Mouse (Mus musculus): Measurements from ENCODE around the gene Slc5a2. TPM values are rescaled to one million over a fixed set of nuclear protein-coding genes. Genes with fewer than 3 reads are reported as not detected.

The Slc5a2 gene
- polyA plus RNA-seq (2012; rRNA removed) = not detected in 2 replicates

- TF ChIP-seq POLR2A (IDR thresholded peaks at IDR 0.05; ENCODE audit: extremely low read depth, insufficient read depth, low read length) = no peak
- no peak for TF ChIP-seq CTCF (IDR thresholded peaks at IDR 0.05; ENCODE audit: extremely low read depth, insufficient read depth, low read length)
- no peaks in the 10 kb centered on the region for H3K4me1 ChIP-seq (ENCODE audit: control insufficient read depth, insufficient read depth, low read length)
- no peak within 1 kb of the TSS for H3K27ac ChIP-seq (ENCODE audit: insufficient read depth, low read length)
- H3K4me3 ChIP-seq (ENCODE audit: insufficient read depth, low read length) = no peak within 1 kb of the TSS
These were observed at the start of gene Slc5a2 for GRCm38 (mm10) chr7:128265411-128265810. Slc5a2 (plus strand) TSS chr7:128265657.

DNA sequence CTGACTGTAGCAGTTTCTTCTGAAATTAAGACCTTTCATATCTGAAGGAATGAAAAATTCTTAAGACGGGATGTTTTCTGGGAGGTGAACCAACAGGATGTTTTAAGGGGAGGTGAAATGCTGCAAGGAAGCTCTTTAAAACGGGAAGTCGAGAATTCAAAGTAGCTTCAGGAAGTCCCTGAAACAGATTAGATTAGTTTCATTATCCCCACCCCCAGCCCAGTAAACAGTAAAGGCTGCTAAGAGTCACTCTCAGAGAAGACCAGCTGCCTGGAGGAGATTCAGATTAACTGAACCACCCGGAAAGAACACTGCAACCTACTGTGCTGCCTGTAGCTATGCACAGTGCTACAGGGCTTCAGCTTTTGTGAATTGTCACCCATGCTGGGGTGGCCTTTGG lies 45.5 kb upstream of the Slc5a2 start:
- no peaks in the 10 kb centered on the region; the same call in 1 of the 2 replicates for H3K4me1 ChIP-seq (ENCODE audit: control insufficient read depth, insufficient read depth, low read length)
- TF ChIP-seq POLR2A (IDR thresholded peaks at IDR 0.05; ENCODE audit: extremely low read depth, insufficient read depth, low read length) (no peak), CTCF (IDR thresholded peaks at IDR 0.05; ENCODE audit: extremely low read depth, insufficient read depth, low read length) (no peak)
- H3K27ac ChIP-seq (ENCODE audit: insufficient read depth, low read length) = no peak overlapping the region
- H3K4me3 ChIP-seq (ENCODE audit: insufficient read depth, low read length) = no peak overlapping the region

DNA sequence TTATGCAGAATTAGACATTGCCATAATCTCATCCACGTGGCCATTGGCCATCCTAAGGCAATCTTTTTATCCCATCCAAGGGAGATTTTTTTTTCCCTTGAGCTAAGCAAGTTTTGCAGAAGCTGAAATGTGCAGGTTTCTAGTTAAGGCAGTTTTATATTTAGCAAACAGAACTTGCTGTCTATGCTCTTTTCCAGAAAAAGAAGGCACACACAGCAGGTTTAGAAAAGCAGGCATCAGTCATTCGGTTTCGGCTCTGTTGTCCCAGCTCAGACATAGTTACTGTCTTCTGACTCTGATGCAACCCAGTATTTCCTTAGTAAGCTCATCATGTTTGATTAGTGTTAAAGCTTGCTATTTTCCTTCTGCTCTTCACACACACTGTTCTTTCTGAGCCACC lies 44.5 kb upstream of the Slc5a2 start:
- H3K27ac ChIP-seq (ENCODE audit: insufficient read depth, low read length) = no peak overlapping the region
- no peak for TF ChIP-seq CTCF (IDR thresholded peaks at IDR 0.05; ENCODE audit: extremely low read depth, insufficient read depth, low read length)
- TF ChIP-seq POLR2A (IDR thresholded peaks at IDR 0.05; ENCODE audit: extremely low read depth, insufficient read depth, low read length) = no peak
- H3K4me1 ChIP-seq (ENCODE audit: control insufficient read depth, insufficient read depth, low read length) = no peaks in the 10 kb centered on the region; the same call in 1 of the 2 replicates
- no peak overlapping the region for H3K4me3 ChIP-seq (ENCODE audit: insufficient read depth, low read length)

- no peak for TF ChIP-seq CTCF (IDR thresholded peaks at IDR 0.05; ENCODE audit: extremely low read depth, insufficient read depth, low read length)
- TF ChIP-seq POLR2A (IDR thresholded peaks at IDR 0.05; ENCODE audit: extremely low read depth, insufficient read depth, low read length) = no peak
- Histone ChIP-seq H3K4me3 (ENCODE audit: insufficient read depth, low read length) (no peak overlapping the region), H3K27ac (ENCODE audit: insufficient read depth, low read length) (no peak overlapping the region), H3K4me1 (ENCODE audit: control insufficient read depth, insufficient read depth, low read length) (peaks cover 1% of the 10 kb centered on the region; the same call in 1 of the 2 replicates)
These were observed 33.7 kb upstream of the Slc5a2 start for GRCm38 (mm10) chr7:128231741-128232140.

DNA sequence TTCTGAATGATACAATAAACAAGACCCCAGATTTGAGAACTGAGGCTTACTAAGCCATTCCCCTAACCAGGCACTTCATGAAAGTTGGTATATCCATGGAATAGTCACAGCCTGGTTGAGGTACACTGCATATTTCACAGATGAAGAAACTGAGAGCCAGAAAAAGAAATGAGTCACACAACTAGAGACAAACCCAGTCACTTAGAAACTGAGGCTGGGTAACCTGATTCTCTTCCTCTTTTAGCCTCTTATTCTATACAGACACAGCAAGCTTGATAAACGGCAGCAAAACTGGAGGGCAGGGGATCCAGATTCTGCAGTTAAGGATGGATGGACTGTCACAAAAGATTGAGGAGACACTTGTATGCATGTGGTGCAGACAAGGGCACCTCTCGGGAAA lies 30.7 kb upstream of the Slc5a2 start:
- H3K4me1 ChIP-seq (ENCODE audit: control insufficient read depth, insufficient read depth, low read length) = peaks cover 3% of the 10 kb centered on the region; the same call in 1 of the 2 replicates
- no peak overlapping the region for H3K27ac ChIP-seq (ENCODE audit: insufficient read depth, low read length)
- TF ChIP-seq POLR2A (IDR thresholded peaks at IDR 0.05; ENCODE audit: extremely low read depth, insufficient read depth, low read length) = no peak
- no peak for TF ChIP-seq CTCF (IDR thresholded peaks at IDR 0.05; ENCODE audit: extremely low read depth, insufficient read depth, low read length)
- H3K4me3 ChIP-seq (ENCODE audit: insufficient read depth, low read length) = no peak overlapping the region

GRCm38 (mm10) chr7:128235481-128235880 lies 30.0 kb upstream of the Slc5a2 start:
- Histone ChIP-seq H3K4me3 (ENCODE audit: insufficient read depth, low read length) (no peak overlapping the region), H3K27ac (ENCODE audit: insufficient read depth, low read length) (no peak overlapping the region), H3K4me1 (ENCODE audit: control insufficient read depth, insufficient read depth, low read length) (peaks cover 3% of the 10 kb centered on the region; the same call in 1 of the 2 replicates)
- TF ChIP-seq CTCF (IDR thresholded peaks at IDR 0.05; ENCODE audit: extremely low read depth, insufficient read depth, low read length) (no peak), POLR2A (IDR thresholded peaks at IDR 0.05; ENCODE audit: extremely low read depth, insufficient read depth, low read length) (no peak)

DNA sequence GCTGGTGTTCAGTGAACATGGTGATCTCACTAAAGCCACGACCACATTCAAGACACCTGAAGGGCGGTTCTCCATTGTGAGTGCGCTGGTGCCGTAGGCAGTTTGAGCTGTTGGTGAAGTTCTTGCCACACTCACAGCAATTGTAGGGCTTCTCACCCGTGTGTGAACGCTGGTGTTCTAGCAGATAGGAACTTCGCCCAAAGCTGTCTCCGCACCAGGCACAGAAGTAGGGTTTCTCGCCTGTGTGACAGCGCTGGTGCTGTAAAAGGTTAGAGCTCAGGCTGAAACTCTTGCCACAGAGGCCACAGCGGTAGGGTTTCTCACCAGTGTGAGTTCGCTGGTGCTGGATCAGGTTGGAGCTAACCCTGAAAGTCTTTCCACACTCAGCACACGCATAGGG lies 29.0 kb upstream of the Slc5a2 start:
- Histone ChIP-seq H3K4me3 (ENCODE audit: insufficient read depth, low read length) (no peak overlapping the region), H3K4me1 (ENCODE audit: control insufficient read depth, insufficient read depth, low read length) (peaks cover 3% of the 10 kb centered on the region; the same call in 1 of the 2 replicates), H3K27ac (ENCODE audit: insufficient read depth, low read length) (no peak overlapping the region)
- TF ChIP-seq CTCF (IDR thresholded peaks at IDR 0.05; ENCODE audit: extremely low read depth, insufficient read depth, low read length) = no peak
- no peak for TF ChIP-seq POLR2A (IDR thresholded peaks at IDR 0.05; ENCODE audit: extremely low read depth, insufficient read depth, low read length)

- TF ChIP-seq POLR2A (IDR thresholded peaks at IDR 0.05; ENCODE audit: extremely low read depth, insufficient read depth, low read length) = no peak
- TF ChIP-seq CTCF (IDR thresholded peaks at IDR 0.05; ENCODE audit: extremely low read depth, insufficient read depth, low read length) = peak; percentile 43
- H3K4me3 ChIP-seq (ENCODE audit: insufficient read depth, low read length) = peak within 1 kb of the TSS; percentile 81
- peaks cover 3% of the 10 kb centered on the region; the same call in 1 of the 2 replicates for H3K4me1 ChIP-seq (ENCODE audit: control insufficient read depth, insufficient read depth, low read length)
- H3K27ac ChIP-seq (ENCODE audit: insufficient read depth, low read length) = peak within 1 kb of the TSS; percentile 94
These were observed 28.4 kb upstream of the Slc5a2 start, which contains the start of gene Armc5 for GRCm38 (mm10) chr7:128236856-128237592. Armc5 (plus strand) TSS chr7:128237342.

GRCm38 (mm10) chr7:128237593-128237926 lies 27.9 kb upstream of the Slc5a2 start:
- Histone ChIP-seq H3K4me3 (ENCODE audit: insufficient read depth, low read length) (peak overlapping the region; percentile 81), H3K4me1 (ENCODE audit: control insufficient read depth, insufficient read depth, low read length) (peaks cover 3% of the 10 kb centered on the region; the same call in 1 of the 2 replicates), H3K27ac (ENCODE audit: insufficient read depth, low read length) (peak overlapping the region; percentile 34)
- TF ChIP-seq POLR2A (IDR thresholded peaks at IDR 0.05; ENCODE audit: extremely low read depth, insufficient read depth, low read length) (no peak), CTCF (IDR thresholded peaks at IDR 0.05; ENCODE audit: extremely low read depth, insufficient read depth, low read length) (no peak)

Measured in cortical plate, adult 2 months (tissue).